Mouse (Mus musculus) heart, adult 18-20 months (tissue): Measurements from ENCODE around the gene Anapc16. TPM values are rescaled to one million over a fixed set of nuclear protein-coding genes. Genes with fewer than 3 reads are reported as not detected.

Source experiments
- DNase-seq, 2 experiments: peaks; one replicate each; pipeline ENCODE4 v3.0.0; 2021 to 2022; ENCODE audit warnings: mixed read lengths in 1 of 2
- long read RNA-seq, 2 experiments: library from polyadenylated mRNA; stranded (forward); transcript quantifications; one replicate each; pipeline ENCODE4 v2.0.0; 2021
- total RNA-seq, 2 experiments: library from RNA; stranded (reverse); gene quantifications; 2 replicates each; pipeline ENCODE4 v1.2.3; 2021

Anapc16 gene
- 10 to 100 TPM; 73.8 to 84.0 TPM for total RNA-seq
- long read RNA-seq, experiment 1, transcript Anapc16-201 (5 exons, 1,379 nt), result minor isoform, 6 of 72 reads
- long read RNA-seq, experiment 1, transcript Anapc16-204 (4 exons, 1,852 nt), result major isoform, 56 of 72 reads
- long read RNA-seq, experiment 1, partial matches to known transcripts, result 0 of 72 reads
- long read RNA-seq, experiment 1, other reads (novel, unspliced or antisense), result 10 of 72 reads
- long read RNA-seq, experiment 2, transcript Anapc16-204 (4 exons, 1,852 nt), result major isoform, 14 of 30 reads
- long read RNA-seq, experiment 2, partial matches to known transcripts, result 0 of 30 reads
- long read RNA-seq, experiment 2, other reads (novel, unspliced or antisense), result 11 of 30 reads

DNA sequence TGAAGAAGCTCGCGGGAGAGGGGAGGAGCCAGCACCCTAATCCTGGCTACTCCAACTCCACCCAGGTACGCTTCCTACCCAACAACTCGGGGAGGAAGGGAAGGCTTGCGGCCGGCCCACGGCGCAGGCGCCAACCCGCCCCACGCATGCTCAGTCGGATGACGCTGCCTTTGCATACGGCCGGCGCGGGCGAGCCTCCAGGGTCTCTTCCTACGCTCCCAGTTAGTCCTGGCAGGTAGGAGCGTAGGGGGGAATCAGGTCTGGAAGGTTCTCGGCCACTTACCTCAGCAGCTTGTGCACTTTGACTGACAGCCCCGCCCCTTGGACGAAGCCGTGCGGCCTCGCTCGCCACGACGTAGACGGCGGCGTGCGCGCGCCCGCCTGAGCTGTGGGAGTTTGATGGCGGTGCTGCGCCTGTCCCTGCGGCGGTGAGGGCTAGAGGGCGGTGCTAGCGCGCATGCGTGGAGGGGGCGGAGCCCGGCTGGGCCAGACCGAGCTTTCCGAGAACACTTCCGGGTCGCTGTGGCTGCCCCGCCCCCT lies at the start of gene Anapc16, which contains the start of gene Ascc1:
Gene Anapc16, minus strand, starts transcription at position 463 of the 540 bp plus-strand sequence.
Gene Ascc1, plus strand, starts transcription at position 133 of the 540 bp plus-strand sequence.
- peak; percentile 97 to 98 for DNase-seq

DNA sequence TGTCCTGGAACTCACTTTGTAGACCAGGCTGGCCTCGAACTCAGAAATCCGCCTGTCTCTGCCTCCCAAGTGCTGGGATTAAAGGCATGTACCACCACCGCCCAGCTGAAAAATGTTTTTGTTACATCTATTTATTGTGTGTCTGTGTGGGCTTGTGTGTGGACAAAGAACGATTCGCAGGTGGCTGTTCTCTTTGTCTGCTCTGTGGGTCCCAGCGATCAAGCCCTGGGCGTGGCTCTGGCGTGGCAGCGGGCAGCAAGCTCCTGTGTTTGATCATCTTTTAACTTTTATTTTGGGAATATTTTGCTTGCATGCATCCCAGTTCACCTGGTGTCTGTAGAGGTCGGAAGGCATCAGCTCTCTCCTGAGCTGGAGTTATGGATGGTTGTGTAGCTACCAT lies 47.6 kb upstream of the Anapc16 start:
- no peak for DNase-seq

DNA sequence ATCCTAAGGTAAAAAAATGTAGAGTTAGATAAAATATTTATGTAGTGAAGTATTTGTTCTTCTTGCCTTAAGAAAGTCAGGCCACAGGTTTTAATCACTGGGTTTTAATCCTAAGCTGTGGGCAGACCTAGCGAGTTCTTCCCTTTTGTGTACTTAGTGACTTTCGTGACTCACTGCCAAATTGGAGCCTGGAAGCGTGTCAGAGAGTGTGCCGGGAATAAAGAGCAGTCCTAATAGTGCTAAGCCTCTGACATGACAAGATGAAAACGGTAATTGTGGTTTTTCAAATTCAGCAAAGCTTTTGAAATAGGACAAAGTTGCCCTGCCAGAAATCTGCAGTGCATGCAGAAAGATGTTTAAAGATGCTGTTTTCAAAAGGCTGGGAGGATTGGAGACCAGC lies 43.8 kb upstream of the Anapc16 start:
- DNase-seq, result peak; percentile 31 to 39

DNA sequence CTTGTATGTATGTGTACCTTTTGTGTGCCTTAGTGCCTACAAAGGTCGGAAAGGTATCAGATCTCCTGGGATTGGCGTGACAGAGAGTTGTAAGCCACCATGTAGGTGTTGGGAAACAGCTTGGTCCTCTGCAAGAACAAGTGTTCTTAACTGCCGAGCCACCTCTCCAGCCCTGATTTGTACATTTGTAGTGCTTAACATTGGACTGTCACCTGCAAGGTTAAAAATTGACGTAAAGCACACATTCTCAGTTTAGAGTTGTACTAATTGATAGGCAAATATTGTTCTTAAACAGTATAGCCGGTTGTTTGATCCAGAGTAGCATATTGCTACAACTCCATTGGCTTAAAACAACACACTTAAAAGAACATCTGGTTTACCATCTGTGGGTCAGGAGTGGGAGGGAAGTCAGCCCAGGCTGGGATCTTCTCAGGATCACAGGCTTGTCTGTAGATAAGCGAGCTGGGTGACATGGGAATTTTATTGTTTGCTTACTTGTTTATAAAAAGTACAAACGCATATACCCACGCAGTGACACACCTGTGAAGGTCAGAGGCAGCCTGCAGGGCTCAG lies 39.5 kb upstream of the Anapc16 start:
- no peak for DNase-seq

DNA sequence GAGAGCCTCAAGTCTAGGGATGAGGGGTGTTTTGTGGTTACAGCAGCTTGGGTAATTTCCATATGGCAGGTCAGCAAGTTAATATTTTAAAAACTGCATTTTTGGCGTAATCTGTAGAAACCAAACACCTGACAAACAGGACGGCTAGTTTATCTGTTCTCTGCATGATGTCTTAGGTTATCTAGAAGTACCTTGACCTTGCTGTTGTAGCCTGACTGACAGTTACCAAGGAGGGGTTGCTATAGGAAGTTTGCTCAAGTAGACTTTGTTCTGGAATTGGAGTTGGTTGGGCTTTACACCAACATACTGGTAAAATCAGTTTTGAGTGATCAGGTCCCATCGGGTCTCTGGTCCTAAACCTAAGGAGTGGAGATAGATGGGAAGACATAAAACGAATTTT lies 32.8 kb upstream of the Anapc16 start:
- DNase-seq, result no peak

DNA sequence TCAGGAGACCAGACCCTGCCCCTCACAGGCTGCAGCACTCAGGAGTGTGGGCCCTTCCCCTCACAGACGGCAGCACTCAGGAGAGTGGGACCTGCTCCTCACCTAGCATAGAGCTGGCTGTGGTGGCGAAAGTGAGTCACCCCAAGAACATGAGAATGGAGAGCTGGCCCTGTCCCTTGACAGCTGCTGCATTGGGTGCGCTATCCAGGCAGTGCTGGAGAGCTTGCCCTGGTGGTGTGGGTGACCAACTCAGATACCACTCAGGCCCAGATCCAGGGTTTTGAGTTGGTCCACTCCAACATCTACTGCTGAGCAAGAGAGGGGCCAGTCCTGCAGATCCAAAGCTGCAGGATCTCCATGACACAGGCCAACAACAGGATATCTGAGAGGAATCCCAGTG lies 31.7 kb upstream of the Anapc16 start:
- DNase-seq, result no peak

DNA sequence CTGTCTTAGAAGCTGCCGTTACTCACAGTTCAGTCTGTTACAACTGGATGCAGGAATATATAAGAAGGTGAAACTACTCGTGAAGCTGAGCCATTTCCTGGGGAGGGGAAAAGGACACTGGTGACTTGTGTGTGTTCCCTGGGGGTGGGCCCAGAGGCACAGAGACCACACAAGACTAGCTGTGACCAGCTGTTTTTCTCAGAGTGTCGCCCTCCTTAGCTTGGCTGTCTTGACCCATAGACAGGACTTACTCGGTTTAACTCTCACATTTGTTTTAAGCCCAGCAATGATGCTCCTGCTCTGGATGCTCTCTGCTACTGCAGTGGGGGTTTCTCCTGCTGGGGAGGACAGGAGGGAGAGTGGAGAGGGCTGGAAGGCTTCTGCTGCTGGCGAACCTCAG lies 30.1 kb upstream of the Anapc16 start:
- DNase-seq, result no peak

DNA sequence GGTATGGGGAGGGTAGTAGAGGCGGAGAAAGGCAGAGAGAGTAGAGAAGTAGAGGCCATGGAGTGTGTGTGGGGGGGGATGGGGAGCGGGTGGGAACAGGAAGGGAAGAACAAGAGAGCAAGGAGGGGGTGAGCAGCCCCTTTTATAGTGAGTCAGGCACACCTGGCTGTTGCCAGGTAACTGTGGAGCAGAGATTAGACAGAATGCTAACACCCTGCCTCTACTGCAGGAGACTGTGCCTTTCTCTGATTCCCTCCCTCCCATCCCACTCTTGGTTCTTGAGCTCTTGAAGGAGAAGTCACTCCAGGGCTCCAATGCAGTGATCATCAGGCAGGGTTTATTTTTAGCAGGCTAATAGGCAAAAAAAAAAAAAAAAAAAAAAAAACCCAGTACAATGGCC lies 29.7 kb upstream of the Anapc16 start:
- no peak for DNase-seq

DNA sequence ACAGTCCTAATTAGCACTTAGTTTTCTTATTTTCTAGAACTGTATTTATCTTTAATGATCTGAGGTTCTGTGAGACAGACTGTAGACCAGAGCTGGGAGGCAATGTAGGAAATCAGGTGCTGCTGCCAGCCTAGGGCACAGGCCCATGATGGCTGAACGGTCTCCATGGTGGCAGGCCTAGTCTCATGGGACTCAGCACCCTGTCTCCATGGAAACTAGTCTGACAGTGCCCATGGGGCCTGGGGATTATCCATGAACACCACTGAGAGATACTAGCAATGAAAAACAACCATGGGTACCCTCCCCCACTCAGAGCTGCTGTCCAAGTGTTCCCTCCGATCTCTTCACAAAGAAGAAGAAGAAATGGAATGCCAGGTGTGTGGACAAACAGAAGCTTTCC lies 29.1 kb upstream of the Anapc16 start:
- DNase-seq, result no peak

DNA sequence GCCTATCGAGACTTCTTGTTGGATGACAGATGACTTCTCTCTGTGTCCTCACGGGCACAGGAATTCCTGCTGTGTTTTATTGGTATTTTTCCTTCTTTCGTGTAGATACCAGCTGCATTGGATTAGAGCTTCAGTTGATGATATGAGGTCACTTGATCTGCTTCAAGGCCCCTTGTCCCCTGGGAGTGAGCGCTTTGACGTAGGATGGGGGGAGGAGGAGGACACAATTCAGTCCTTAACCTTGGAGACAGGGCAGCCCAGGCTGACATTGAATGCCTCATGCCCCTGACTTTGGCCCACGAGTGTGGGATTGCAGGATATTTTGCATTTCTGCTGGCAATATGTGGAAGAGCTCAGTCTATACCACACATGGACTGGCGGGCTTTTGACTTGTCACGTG lies 28.6 kb upstream of the Anapc16 start:
- DNase-seq, result peak; percentile 18 to 25

DNA sequence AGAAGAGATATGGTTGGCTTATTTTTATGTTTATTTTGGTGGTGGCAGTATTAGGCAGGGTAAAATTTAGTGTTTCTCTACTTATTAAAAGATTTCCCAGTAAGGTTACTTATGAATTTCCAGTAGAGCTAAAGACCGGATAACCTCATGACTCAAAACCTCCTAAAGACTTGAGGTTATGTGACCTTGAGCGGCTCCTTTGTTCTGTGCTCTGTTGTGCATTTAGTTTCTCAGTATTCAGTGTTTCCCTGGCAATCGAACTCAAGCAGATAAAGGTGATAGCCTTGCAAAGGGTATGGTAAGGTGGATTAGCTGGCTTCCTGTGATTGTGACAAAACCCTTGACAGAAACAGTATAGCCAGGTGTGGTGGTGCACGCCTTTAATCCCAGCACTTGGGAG lies 26.5 kb upstream of the Anapc16 start:
- DNase-seq, result no peak

DNA sequence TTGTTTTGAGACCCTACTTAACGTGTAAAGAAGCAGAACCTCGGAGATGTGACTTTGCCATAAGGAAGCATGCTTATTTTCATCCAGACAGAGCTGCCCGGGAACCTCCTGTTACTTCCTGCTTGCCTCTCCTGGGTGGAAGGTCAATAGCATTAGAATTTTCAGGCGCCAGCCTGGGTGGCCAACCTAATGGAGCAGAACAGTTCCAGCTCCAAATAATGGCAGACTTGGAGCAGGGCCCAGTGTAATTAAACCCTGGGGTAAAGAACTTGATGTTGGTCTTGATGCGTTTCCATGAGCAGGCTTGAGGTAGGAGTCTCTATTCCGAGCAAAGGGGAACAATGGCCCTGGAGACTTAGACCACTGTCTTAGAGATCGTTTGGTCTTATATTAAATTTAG lies 26.0 kb upstream of the Anapc16 start:
- DNase-seq, result no peak

DNA sequence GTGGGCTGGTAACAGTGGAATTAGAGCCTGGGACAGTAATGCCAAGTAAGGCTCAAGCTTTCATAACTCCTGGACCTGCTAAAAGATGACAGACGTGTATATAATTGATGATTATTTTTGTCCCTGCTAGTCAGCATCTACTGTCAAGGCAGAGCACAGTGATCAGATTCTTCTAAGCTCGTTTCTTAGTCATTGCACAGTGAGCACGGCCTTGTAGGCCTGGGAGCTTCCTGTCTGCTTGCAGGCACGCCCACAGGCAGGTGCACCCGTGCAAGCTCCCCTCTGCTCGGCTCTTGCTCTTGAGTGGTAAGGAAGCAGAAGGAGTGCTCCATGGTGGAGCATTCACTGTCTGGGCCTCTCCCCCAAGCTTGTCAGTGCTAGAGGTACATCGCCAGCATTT lies 25.2 kb upstream of the Anapc16 start:
- DNase-seq, result no peak

DNA sequence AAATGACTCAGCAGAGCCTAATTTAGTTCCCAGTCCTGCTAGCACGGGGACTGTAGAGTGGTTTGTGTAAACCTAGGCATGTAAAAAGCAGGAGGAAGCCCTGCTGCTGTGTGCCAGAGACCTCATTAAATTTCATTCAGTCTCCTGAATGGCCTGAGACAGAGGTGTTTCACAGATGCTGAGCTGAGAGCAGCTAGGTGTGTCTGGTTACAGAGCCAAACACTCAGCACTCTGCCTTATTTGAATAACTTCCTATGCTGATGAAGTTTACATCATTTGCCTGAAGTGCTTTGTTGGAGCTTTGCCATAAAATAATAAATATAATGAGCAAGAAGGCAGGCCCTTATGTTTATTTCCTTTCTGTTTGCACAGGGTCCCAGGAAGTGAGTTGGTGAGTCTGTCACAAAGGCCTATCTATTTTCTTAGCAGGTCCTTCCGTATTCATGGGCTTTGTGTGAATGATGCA lies 24.7 kb upstream of the Anapc16 start:
- DNase-seq, result no peak

DNA sequence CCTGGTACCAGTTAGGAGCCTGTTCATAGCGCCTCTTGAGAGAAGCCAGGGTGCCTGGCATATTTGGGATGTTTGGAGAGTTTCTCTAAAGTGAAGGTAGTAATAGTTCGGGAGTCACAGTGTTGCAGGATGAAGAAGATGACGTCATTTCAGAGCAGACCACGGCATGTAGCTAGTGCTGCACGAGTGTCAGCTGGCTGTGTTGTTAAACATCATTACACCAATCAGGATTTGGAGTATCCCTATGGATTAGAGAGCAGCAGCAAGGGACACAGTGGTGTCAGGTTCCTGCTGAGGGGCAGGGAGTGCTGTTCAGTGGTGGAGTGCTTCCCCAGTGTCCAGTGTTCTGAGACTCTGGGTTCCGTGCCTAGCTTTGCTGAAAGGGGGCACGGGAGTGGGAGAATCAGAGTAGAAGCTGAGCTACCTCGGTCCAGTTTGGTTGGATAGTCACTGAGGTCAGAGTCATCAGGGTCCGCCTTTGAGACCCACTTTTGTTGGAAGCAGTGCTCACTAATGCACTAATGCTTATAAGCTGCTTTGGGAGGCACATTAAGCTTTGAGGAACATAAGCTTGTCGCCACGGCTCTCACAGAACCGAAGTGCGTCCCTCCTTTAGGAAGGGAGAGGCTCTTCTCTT lies 23.9 kb upstream of the Anapc16 start:
- DNase-seq, result no peak

DNA sequence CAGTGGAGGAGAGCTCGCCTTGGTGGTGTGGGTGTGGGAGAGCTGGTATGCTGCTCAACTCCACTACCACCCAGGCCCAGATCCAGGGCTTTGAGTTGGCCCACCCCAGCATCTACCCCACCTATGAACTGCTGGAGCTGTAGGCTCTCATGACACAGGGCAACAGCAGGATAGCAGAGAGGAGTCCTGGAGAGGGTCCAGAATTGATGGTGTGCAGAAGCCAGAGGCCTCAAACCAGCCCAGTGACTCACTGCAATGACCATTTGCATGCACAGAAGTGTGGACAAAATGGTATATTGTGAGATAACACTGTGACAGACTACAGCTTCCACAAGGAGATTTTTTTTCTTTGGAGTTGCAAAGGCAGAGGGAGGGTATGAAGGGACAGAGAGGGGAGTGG lies 20.8 kb upstream of the Anapc16 start:
- no peak for DNase-seq

DNA sequence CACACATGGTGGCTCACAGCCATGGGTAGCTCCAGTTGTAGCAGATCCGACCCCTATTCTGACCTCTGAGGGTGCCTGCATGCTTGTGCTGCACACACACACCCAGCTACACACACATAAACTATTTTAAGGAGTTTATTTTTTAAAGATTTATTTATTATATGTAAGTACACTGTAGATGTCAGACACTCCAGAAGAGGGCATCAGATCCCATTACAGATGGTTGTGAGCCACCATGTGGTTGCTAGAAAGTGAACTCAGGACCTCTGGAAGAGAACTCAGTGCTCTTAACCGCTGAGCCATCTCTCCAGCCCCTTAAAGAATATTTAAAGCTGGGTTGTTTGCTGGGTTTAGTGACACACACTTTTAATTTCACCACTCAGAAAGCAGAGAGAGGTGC lies 16.4 kb upstream of the Anapc16 start:
- no peak for DNase-seq

DNA sequence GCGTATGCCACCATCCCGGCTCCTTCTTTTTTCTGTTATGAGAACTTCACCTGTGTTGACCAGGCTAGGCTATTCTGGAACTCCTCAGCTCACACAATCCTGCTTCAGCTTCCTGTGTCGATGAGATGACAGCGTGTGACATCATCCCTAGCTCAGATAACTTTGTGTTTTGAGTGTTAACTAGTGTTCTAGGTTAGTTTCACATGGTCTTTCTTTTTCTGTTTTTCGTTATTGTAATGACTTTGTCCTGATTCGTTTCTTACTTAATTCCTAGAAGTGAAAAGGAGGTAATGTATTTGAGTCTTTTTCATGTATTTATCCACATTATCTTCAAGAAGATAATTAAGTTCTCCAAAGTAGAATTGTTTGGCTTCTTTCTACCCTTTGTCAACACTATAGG lies 13.3 kb upstream of the Anapc16 start:
- DNase-seq, result no peak

DNA sequence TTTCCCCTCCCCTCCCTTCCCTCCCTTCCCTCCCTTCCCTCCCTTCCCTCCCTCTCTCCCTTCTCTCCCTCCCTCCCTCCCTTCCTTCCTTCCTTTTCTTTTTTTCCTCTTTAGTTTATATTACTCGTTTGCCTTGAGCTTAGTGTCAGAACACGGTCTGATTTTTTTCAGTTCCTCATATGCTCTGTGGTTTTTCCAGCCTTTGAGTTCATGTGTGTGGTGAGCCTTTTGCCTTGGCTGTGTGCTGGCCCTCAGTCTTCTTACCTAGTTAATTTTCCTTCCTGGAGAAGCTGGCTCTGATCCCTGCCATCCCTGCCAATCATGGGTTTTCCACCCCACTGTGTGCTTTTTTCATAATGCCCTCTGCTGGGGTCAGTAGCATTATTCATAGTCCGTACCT lies 6.2 kb upstream of the Anapc16 start:
- DNase-seq, result no peak

DNA sequence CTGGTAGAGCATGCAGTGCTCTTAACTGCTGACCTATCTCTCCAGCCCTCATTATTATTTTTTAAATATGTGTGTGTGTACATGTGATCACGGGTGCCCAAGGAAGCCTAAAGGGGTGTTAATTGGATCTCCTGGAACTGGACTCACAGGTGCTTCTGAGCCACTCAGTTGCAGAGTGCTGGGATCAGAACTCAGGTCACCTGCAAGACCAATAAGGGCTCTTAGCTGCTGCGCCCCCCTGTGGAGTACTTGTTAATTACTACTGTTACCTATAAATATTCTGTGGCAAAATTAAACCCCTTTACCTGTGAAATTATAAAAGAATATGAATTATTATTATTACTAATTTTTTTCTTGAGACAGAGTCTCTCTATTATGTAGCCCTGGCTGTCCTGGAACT lies 2.3 kb upstream of the Anapc16 start:
- DNase-seq, result peak; percentile 53 to 77

DNA sequence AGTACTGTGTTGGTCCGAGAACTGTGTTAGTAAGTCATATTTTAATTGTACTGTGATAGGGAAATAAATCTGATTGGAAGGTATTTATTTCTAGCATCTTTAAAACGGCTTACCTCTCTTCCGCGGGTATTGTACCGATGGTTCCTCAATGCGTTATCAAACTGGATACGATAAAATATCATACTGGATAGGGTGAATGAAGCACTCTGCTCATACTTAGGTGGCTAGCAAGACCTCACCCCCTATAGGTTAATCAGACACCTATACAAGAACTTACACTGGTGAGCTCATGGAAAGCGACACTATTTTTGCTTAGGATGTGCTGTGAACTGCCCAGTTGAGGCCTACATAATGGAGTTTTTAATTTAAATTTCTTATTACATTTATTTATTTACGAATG lies 912 bp upstream of the Anapc16 start:
- no peak for DNase-seq

DNA sequence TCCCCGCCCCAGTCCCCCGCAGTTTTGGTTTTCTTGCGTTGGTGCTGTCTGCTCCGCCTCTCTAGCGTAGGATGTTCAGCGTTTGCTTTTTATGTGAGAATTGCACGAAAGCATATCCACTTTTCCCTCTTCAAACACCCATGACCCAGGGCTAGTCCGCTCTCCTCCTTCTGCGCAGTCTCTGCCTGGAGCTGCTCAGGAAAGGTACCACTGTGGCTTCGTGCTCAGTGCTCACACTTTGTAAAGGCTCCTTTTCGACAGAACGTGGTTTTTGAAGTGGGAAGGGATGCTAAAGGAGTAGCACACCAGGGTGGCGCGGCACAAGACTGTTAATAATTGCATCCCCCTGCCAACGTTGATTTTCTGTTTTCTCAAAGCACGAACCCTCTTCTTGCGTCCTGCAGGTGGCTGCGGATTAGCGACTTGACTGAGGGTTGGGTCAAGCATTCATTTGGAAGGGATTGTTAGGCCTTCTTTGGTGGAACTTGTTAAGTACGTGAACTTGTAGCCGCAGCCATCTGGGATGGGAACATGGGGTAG lies 348 bp upstream of the Anapc16 start:
- DNase-seq, result no peak

DNA sequence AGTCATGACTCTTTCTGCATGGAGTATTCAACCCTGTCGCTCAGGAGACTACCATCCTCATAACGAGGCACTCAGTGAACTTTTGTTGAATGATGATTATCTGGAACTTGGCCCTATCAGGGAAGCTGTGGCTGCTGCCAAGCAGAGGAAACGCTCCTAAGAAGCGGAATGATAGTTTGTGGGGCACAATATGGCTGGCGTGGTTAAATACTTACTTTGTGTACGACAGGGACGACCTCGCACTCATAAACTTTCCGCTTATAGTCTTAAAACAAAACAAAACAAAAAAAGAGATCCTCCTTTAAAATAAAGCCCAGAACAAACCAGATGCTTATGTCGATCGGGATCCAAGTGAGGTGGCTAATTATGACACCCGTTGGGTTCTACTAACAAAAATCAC lies 732 bp downstream of the Anapc16 start:
- DNase-seq, result peak in 1 of 2 experiments; percentile 52
